Mouse (Mus musculus) midbrain, embryonic 12.5 days (tissue): ENCODE measurements around the gene Adgrl3. TPM values are rescaled to one million over a fixed set of nuclear protein-coding genes. Genes with fewer than 3 reads are reported as not detected.
A peak's percentile ranks its signal among the peaks of the same experiment; 100 is the strongest.

ENCODE experiments used
- ATAC-seq: fragments of 200-750 bp; cut with Nextera tagmentation; 2 replicates; pipeline ENCODE4 v1.8.0; 2017; ENCODE audit warnings: low read depth, moderate TSS enrichment, moderate library complexity; ENCODE audit not compliant: low FRiP score
- H3K27ac ChIP-seq: fragments of 300-500 bp; sonication (generic); replicated peaks from 2 replicates; pipeline ENCODE4 v1.5.1; 2016; ENCODE audit warnings: mild to moderate bottlenecking
- H3K27me3 ChIP-seq: fragments of 300-500 bp; sonication (generic); 2 replicates; pipeline ENCODE4 v1.6.1; 2016; ENCODE audit warnings: mild to moderate bottlenecking
- H3K36me3 ChIP-seq: fragments of 300-500 bp; sonication (generic); 2 replicates; pipeline ENCODE4 v1.6.1; 2016
- H3K4me1 ChIP-seq: fragments of 300-500 bp; sonication (generic); 2 replicates; pipeline ENCODE4 v1.6.1; 2016
- H3K4me2 ChIP-seq: fragments of 300-500 bp; sonication (generic); replicated peaks from 2 replicates; pipeline ENCODE4 v1.6.1; 2016; ENCODE audit warnings: mild to moderate bottlenecking, moderate library complexity
- H3K4me3 ChIP-seq: fragments of 300-500 bp; sonication (generic); 2 replicates; pipeline ENCODE4 v1.5.1; 2016; ENCODE audit warnings: mild to moderate bottlenecking
- H3K9ac ChIP-seq: fragments of 300-500 bp; sonication (generic); replicated peaks from 2 replicates; pipeline ENCODE4 v1.6.1; 2016; ENCODE audit warnings: mild to moderate bottlenecking, moderate library complexity
- H3K9me3 ChIP-seq: fragments of 300-500 bp; sonication (generic); 2 replicates; pipeline ENCODE4 v1.6.1; 2016; ENCODE audit warnings: mild to moderate bottlenecking
- WGBS: fragments of 180-500 bp; shearing (Covaris S2); methylation state at CpG from one replicate; pipeline ENCODE4 v1.1.7; 2016; 5-methylcytosine and 5-hydroxymethylcytosine counted together
- polyA plus RNA-seq: library from polyadenylated mRNA; unstranded; fragments of >200 nt; fragmentation: Nextera tagmentation; extraction: Ambion mirVana; gene quantifications from 2 replicates; pipeline ENCODE4 v1.2.1, GENCODE M21; 2016

The Adgrl3 gene
- polyA plus RNA-seq, 1 experiment from 2014 or later = 40.7 TPM

GRCm38 (mm10) chr5:81755711-81756110 lies 735.8 kb downstream of the Adgrl3 start:
- no peak overlapping the region for H3K4me2 ChIP-seq
- H3K9me3 ChIP-seq = no peaks in the 10 kb centered on the region
- H3K27me3 ChIP-seq = no peaks in the 10 kb centered on the region
- ATAC-seq = no peak
- no peaks in the 10 kb centered on the region for H3K4me1 ChIP-seq
- no peak overlapping the region for H3K4me3 ChIP-seq
- H3K27ac ChIP-seq = no peak overlapping the region; the same call in 1 of the 2 replicates
- no peaks in the 10 kb centered on the region for H3K36me3 ChIP-seq
- no peak overlapping the region for H3K9ac ChIP-seq
- 89% methylated on average over 2 of the region's 2 CpGs for WGBS

GRCm38 (mm10) chr5:81757093-81757725 lies 737.3 kb downstream of the Adgrl3 start:
- H3K4me1 ChIP-seq = no peaks in the 10 kb centered on the region
- no peak overlapping the region for H3K27ac ChIP-seq
- H3K36me3 ChIP-seq = no peaks in the 10 kb centered on the region
- H3K4me2 ChIP-seq = no peak overlapping the region
- H3K9me3 ChIP-seq = no peaks in the 10 kb centered on the region
- 89% methylated on average over 7 of the region's 7 CpGs for WGBS
- H3K4me3 ChIP-seq = no peak overlapping the region
- no peak overlapping the region for H3K9ac ChIP-seq
- no peak for ATAC-seq
- H3K27me3 ChIP-seq = no peaks in the 10 kb centered on the region

GRCm38 (mm10) chr5:81776234-81776633 lies 756.3 kb downstream of the Adgrl3 start:
- Histone ChIP-seq H3K4me3 (no peak overlapping the region), H3K9ac (no peak overlapping the region), H3K9me3 (no peaks in the 10 kb centered on the region), H3K4me2 (no peak overlapping the region), H3K36me3 (no peaks in the 10 kb centered on the region), H3K27me3 (no peaks in the 10 kb centered on the region), H3K4me1 (no peaks in the 10 kb centered on the region), H3K27ac (no peak overlapping the region)
- WGBS = 93% methylated on average over 5 of the region's 5 CpGs
- ATAC-seq = no peak

GRCm38 (mm10) chr5:81776746-81777145 lies 756.8 kb downstream of the Adgrl3 start:
- ATAC-seq = no peak
- Histone ChIP-seq H3K4me3 (no peak overlapping the region), H3K27ac (no peak overlapping the region), H3K4me1 (no peaks in the 10 kb centered on the region), H3K9me3 (no peaks in the 10 kb centered on the region), H3K4me2 (no peak overlapping the region), H3K36me3 (no peaks in the 10 kb centered on the region), H3K27me3 (no peaks in the 10 kb centered on the region), H3K9ac (no peak overlapping the region)
- 75% methylated on average over 5 of the region's 5 CpGs for WGBS

GRCm38 (mm10) chr5:81784770-81785169 lies 764.8 kb downstream of the Adgrl3 start:
- Histone ChIP-seq H3K27me3 (no peaks in the 10 kb centered on the region), H3K27ac (no peak overlapping the region), H3K4me3 (no peak overlapping the region), H3K9ac (no peak overlapping the region), H3K36me3 (no peaks in the 10 kb centered on the region), H3K4me2 (no peak overlapping the region), H3K4me1 (peaks cover 4% of the 10 kb centered on the region; the same call in 1 of the 2 replicates), H3K9me3 (no peaks in the 10 kb centered on the region)
- 75% methylated on average over 8 of the region's 8 CpGs for WGBS
- no peak for ATAC-seq

- no peak for ATAC-seq
- 87% methylated on average over 1 of the region's 1 CpGs for WGBS
Observed at GRCm38 (mm10) chr5:81790710-81791109, 770.8 kb downstream of the Adgrl3 start.

GRCm38 (mm10) chr5:81794125-81794524 lies 774.2 kb downstream of the Adgrl3 start:
- no peaks in the 10 kb centered on the region for H3K9me3 ChIP-seq
- no peak overlapping the region for H3K27ac ChIP-seq
- peaks cover 8% of the 10 kb centered on the region for H3K36me3 ChIP-seq
- H3K4me2 ChIP-seq = no peak overlapping the region
- no peak overlapping the region for H3K9ac ChIP-seq
- ATAC-seq = no peak
- no peaks in the 10 kb centered on the region for H3K4me1 ChIP-seq
- H3K27me3 ChIP-seq = no peaks in the 10 kb centered on the region
- H3K4me3 ChIP-seq = no peak overlapping the region
- 94% methylated on average over 9 of the region's 9 CpGs for WGBS

More at GRCm38 (mm10) chr5:81790710-81791109, 770.8 kb downstream of the Adgrl3 start:
- H3K4me3 ChIP-seq = no peak overlapping the region
- H3K27ac ChIP-seq = no peak overlapping the region
- H3K9ac ChIP-seq = no peak overlapping the region
- no peak overlapping the region for H3K4me2 ChIP-seq
- H3K36me3 ChIP-seq = peaks cover 8% of the 10 kb centered on the region
- H3K27me3 ChIP-seq = no peaks in the 10 kb centered on the region
- peaks cover 4% of the 10 kb centered on the region; the same call in 1 of the 2 replicates for H3K4me1 ChIP-seq
- H3K9me3 ChIP-seq = no peaks in the 10 kb centered on the region

- Histone ChIP-seq H3K36me3 (peaks cover 8% of the 10 kb centered on the region), H3K4me3 (no peak overlapping the region), H3K4me2 (no peak overlapping the region), H3K27ac (no peak overlapping the region), H3K9ac (no peak overlapping the region), H3K9me3 (no peaks in the 10 kb centered on the region), H3K4me1 (no peaks in the 10 kb centered on the region), H3K27me3 (no peaks in the 10 kb centered on the region)
- 87% methylated on average over 24 of the region's 24 CpGs for WGBS
- no peak for ATAC-seq
Observed at GRCm38 (mm10) chr5:81794601-81795000, 774.7 kb downstream of the Adgrl3 start.

- Histone ChIP-seq H3K4me2 (no peak overlapping the region), H3K27ac (no peak overlapping the region), H3K4me1 (no peaks in the 10 kb centered on the region), H3K36me3 (peaks cover 8% of the 10 kb centered on the region), H3K4me3 (no peak overlapping the region), H3K9ac (no peak overlapping the region), H3K9me3 (no peaks in the 10 kb centered on the region), H3K27me3 (no peaks in the 10 kb centered on the region)
- ATAC-seq = no peak
- WGBS = 83% methylated on average over 4 of the region's 4 CpGs
Observed at GRCm38 (mm10) chr5:81796128-81796527, 776.2 kb downstream of the Adgrl3 start.

- H3K36me3 ChIP-seq = no peaks in the 10 kb centered on the region
- 68% methylated on average over 5 of the region's 5 CpGs for WGBS
- H3K27ac ChIP-seq = no peak overlapping the region
- H3K27me3 ChIP-seq = no peaks in the 10 kb centered on the region
- H3K4me2 ChIP-seq = no peak overlapping the region
- no peaks in the 10 kb centered on the region for H3K4me1 ChIP-seq
- H3K9ac ChIP-seq = no peak overlapping the region
- no peak overlapping the region for H3K4me3 ChIP-seq
- peak; percentile 52; the same call in 1 of the 2 replicates for ATAC-seq
- no peaks in the 10 kb centered on the region for H3K9me3 ChIP-seq
Observed at GRCm38 (mm10) chr5:81810966-81811365, 791.0 kb downstream of the Adgrl3 start.

GRCm38 (mm10) chr5:81832076-81832475 lies 812.1 kb downstream of the Adgrl3 start:
- ATAC-seq = no peak
- Histone ChIP-seq H3K27me3 (no peaks in the 10 kb centered on the region), H3K4me2 (no peak overlapping the region), H3K4me1 (no peaks in the 10 kb centered on the region), H3K4me3 (no peak overlapping the region), H3K36me3 (no peaks in the 10 kb centered on the region), H3K9me3 (no peaks in the 10 kb centered on the region), H3K27ac (no peak overlapping the region), H3K9ac (no peak overlapping the region)
- 73% methylated on average over 1 of the region's 1 CpGs for WGBS

- H3K4me1 ChIP-seq = no peaks in the 10 kb centered on the region
- no peak for ATAC-seq
- H3K9me3 ChIP-seq = no peaks in the 10 kb centered on the region
- no peak overlapping the region for H3K4me3 ChIP-seq
- H3K36me3 ChIP-seq = no peaks in the 10 kb centered on the region
- H3K9ac ChIP-seq = no peak overlapping the region
- H3K4me2 ChIP-seq = no peak overlapping the region
- no peaks in the 10 kb centered on the region for H3K27me3 ChIP-seq
- 75% methylated on average over 2 of the region's 2 CpGs for WGBS
- no peak overlapping the region for H3K27ac ChIP-seq
Observed at GRCm38 (mm10) chr5:81832679-81833078, 812.7 kb downstream of the Adgrl3 start.

GRCm38 (mm10) chr5:81837860-81838259 lies 817.9 kb downstream of the Adgrl3 start:
- no peaks in the 10 kb centered on the region for H3K27me3 ChIP-seq
- ATAC-seq = no peak
- WGBS = 97% methylated on average over 2 of the region's 2 CpGs
- H3K9ac ChIP-seq = no peak overlapping the region
- H3K4me1 ChIP-seq = no peaks in the 10 kb centered on the region
- H3K9me3 ChIP-seq = no peaks in the 10 kb centered on the region
- no peak overlapping the region for H3K4me3 ChIP-seq
- no peak overlapping the region for H3K27ac ChIP-seq
- no peaks in the 10 kb centered on the region for H3K36me3 ChIP-seq
- H3K4me2 ChIP-seq = no peak overlapping the region
